Mouse (Mus musculus): ENCODE results near the gene Chst8. TPM values are rescaled to one million over a fixed set of nuclear protein-coding genes. Genes with fewer than 3 reads are reported as not detected.

The Chst8 gene
- polyA plus RNA-seq, 1 experiment from 2014 or later: 4.4 TPM

- H3K4me3 ChIP-seq: peak overlapping the region; percentile 87
- WGBS: under 1% methylated on average over 53 of the region's 74 CpGs
- peak; percentile 78 for ATAC-seq (ENCODE audit: borderline replicate concordance, extremely low read depth, low FRiP score, low TSS enrichment)
- H3K9me3 ChIP-seq: no peaks in the 10 kb centered on the region
- H3K27me3 ChIP-seq: peaks cover 6% of the 10 kb centered on the region; the same call in 1 of the 2 replicates
- H3K4me1 ChIP-seq: peaks cover 14% of the 10 kb centered on the region
- H3K36me3 ChIP-seq: no peaks in the 10 kb centered on the region
- peak overlapping the region; percentile 94 for H3K4me2 ChIP-seq
- H3K9ac ChIP-seq: peak overlapping the region; percentile 92
- peak overlapping the region; percentile 99 for H3K27ac ChIP-seq
Observed at GRCm38 (mm10) chr7:34655086-34655839, 157.2 kb downstream of the Chst8 start.

DNA sequence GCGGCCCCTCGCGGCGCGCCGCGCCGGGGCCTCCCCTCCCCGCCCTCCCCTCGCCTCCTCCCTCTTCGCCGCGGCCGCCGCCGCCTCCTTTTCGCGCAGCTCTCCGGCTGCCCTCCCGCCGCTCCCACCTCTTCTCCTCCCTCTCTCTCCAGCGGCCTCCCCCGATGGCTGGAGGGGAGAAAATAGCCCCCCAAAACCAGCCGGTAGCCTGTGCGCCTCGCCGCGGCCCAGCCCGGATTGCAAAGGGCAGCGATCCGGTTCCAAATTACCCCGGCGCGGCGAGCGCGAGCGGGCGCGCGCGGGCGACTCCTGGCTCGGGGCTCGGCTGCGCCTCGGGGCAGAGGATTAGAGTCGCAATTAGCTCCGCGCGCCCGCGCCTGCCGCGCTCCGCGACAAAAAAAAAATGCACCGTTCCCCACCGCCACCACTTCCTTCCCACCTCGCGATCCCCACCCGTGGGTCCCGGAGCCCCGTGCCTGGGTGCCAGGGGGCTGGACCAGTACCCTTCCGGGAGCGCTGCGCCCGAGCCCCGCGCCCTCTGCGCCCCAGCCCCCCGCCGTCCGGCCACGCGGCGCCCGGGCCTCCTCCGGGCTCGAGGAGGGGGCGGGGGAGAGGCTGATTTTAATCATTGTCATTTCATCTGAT is 157.9 kb downstream of the Chst8 start:
- Histone ChIP-seq H3K27me3 (peaks cover 6% of the 10 kb centered on the region; the same call in 1 of the 2 replicates), H3K4me2 (peak overlapping the region; percentile 94), H3K36me3 (peaks cover 5% of the 10 kb centered on the region; the same call in 1 of the 2 replicates), H3K9me3 (no peaks in the 10 kb centered on the region), H3K9ac (peak overlapping the region; percentile 92), H3K4me1 (peaks cover 14% of the 10 kb centered on the region), H3K4me3 (peak overlapping the region; percentile 87), H3K27ac (peak overlapping the region; percentile 99)
- WGBS: under 1% methylated on average over 53 of the region's 81 CpGs
- ATAC-seq (ENCODE audit: borderline replicate concordance, extremely low read depth, low FRiP score, low TSS enrichment): peak; percentile 49; the same call in 1 of the 2 replicates

- WGBS: under 1% methylated on average over 59 of the region's 64 CpGs
- Histone ChIP-seq H3K36me3 (peaks cover 12% of the 10 kb centered on the region), H3K27me3 (peaks cover 6% of the 10 kb centered on the region; the same call in 1 of the 2 replicates), H3K4me1 (peaks cover 14% of the 10 kb centered on the region), H3K9ac (peak overlapping the region; percentile 92), H3K4me2 (peak overlapping the region; percentile 94), H3K4me3 (peak overlapping the region; percentile 87), H3K27ac (peak overlapping the region; percentile 99), H3K9me3 (no peaks in the 10 kb centered on the region)
- peak; percentile 52 for ATAC-seq (ENCODE audit: borderline replicate concordance, extremely low read depth, low FRiP score, low TSS enrichment)
Observed at GRCm38 (mm10) chr7:34653731-34654440, 158.6 kb downstream of the Chst8 start.

- peaks cover 14% of the 10 kb centered on the region for H3K4me1 ChIP-seq
- ATAC-seq (ENCODE audit: borderline replicate concordance, extremely low read depth, low FRiP score, low TSS enrichment): no peak
- WGBS: 1% methylated on average over 48 of the region's 48 CpGs
- H3K9ac ChIP-seq: peak overlapping the region; percentile 92
- H3K9me3 ChIP-seq: no peaks in the 10 kb centered on the region
- H3K36me3 ChIP-seq: peaks cover 21% of the 10 kb centered on the region
- peak overlapping the region; percentile 87 for H3K4me3 ChIP-seq
- peaks cover 6% of the 10 kb centered on the region; the same call in 1 of the 2 replicates for H3K27me3 ChIP-seq
- H3K4me2 ChIP-seq: peak overlapping the region; percentile 94
- H3K27ac ChIP-seq: peak overlapping the region; percentile 99
Observed at GRCm38 (mm10) chr7:34652751-34653502, 159.6 kb downstream of the Chst8 start.

DNA sequence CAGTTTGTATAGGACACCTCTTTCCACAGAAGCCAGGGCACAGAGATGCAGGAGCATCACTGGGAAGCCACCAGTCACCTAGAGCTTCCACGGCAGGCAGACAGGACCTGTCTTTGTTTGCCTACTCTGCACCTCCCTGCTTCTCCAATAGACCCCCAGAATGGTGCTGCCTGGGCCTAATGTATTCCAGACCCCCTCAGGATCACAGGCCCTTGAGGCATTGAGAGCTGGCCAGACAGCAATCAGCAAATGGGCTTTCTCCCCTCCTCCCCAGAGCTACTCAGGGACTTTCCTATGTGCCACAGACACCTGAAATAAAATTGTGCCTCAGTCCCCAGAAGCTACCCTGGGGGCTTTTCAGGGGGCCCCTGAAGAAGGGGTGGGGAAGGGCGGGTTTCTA is 161.1 kb downstream of the Chst8 start:
- Histone ChIP-seq H3K27me3 (peaks cover 5% of the 10 kb centered on the region; the same call in 1 of the 2 replicates), H3K9me3 (no peaks in the 10 kb centered on the region), H3K27ac (no peak overlapping the region), H3K4me1 (peaks cover 24% of the 10 kb centered on the region), H3K4me2 (no peak overlapping the region), H3K9ac (no peak overlapping the region), H3K4me3 (no peak overlapping the region), H3K36me3 (peaks cover 26% of the 10 kb centered on the region)
- 82% methylated on average over 2 of the region's 2 CpGs for WGBS
- ATAC-seq (ENCODE audit: borderline replicate concordance, extremely low read depth, low FRiP score, low TSS enrichment): no peak

DNA sequence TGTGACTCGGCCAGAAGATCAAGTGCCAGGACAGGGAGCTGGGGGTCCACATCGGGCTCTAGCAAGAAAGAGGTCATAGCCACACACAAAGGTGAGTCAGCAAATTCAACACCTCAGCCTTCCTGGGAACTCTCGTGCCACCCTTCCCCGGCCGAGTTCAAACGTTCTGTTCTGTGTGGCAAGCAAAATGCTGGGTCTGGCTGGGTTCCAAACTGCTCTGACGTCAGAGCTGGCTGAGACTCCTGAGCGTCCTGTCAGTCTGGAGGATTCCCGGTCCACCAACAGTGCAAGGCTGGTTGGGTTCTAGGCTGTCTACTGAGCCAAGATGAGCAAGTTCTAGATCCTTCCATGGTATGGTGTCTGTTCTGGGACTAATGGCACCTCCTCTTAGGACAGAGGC is 165.5 kb downstream of the Chst8 start:
- Histone ChIP-seq H3K9me3 (no peaks in the 10 kb centered on the region), H3K4me3 (no peak overlapping the region), H3K27ac (no peak overlapping the region), H3K9ac (no peak overlapping the region), H3K4me2 (no peak overlapping the region), H3K4me1 (peaks cover 13% of the 10 kb centered on the region), H3K27me3 (no peaks in the 10 kb centered on the region), H3K36me3 (peaks cover 47% of the 10 kb centered on the region)
- no peak for ATAC-seq (ENCODE audit: borderline replicate concordance, extremely low read depth, low FRiP score, low TSS enrichment)
- WGBS: 32% methylated on average over 9 of the region's 9 CpGs

DNA sequence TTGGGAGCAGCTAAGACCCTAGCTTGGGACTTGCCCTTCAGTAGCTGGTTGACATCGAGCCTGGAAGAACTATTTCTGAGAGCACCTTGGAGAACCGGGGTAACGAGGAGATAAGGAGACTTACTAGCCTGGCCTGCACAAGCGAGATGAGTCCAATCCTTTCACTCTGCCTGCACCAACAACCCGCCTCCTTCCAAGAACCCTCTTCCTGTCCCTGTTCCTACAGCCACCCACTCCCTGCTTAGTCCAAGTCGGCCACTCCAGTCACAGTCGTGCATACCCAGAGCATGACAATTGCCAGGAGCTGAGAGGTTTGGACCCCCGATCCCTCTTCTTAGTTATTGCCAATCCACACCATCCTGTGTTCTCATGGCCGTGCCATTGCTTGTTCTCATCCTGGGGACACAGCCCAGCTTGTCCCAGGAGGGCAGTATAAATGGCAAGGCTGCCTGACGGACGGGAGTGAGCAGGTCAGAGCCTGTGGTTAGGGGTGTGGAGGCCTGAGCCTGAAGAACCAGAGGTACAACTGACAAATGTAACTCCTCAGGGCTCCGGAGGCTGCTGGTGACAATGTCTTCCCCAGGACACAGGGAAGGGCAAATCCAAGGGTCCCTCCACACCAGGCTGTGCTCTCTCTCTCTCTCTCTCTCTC is 166.2 kb downstream of the Chst8 start:
- H3K9me3 ChIP-seq: no peaks in the 10 kb centered on the region
- H3K4me2 ChIP-seq: no peak overlapping the region
- no peak overlapping the region for H3K4me3 ChIP-seq
- WGBS: 78% methylated on average over 12 of the region's 12 CpGs
- no peak overlapping the region for H3K9ac ChIP-seq
- no peaks in the 10 kb centered on the region for H3K27me3 ChIP-seq
- peaks cover 50% of the 10 kb centered on the region for H3K36me3 ChIP-seq
- no peak overlapping the region for H3K27ac ChIP-seq
- H3K4me1 ChIP-seq: peaks cover 9% of the 10 kb centered on the region; the same call in 1 of the 2 replicates
- no peak for ATAC-seq (ENCODE audit: borderline replicate concordance, extremely low read depth, low FRiP score, low TSS enrichment)

DNA sequence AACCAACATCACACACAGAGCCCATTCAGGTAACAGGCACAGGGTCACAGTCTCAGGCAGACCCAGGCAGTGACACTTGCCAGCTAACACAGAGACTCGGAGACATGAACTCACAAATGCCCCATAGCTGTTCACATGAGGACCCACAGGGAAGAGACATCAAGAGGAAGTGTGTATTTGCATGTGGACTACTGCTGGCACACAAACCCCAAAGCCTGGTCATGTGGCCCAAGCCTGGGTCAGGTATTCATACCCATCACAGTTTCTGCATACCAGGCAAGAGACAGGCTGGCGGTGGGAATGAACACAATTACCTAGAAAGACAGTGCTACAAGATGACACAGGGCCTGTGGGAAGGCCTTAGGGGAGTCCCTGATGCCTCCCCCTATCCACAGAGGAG is 166.9 kb downstream of the Chst8 start:
- H3K4me1 ChIP-seq: peaks cover 9% of the 10 kb centered on the region; the same call in 1 of the 2 replicates
- no peak overlapping the region for H3K4me3 ChIP-seq
- no peak overlapping the region for H3K9ac ChIP-seq
- no peaks in the 10 kb centered on the region for H3K27me3 ChIP-seq
- 90% methylated on average over 2 of the region's 2 CpGs for WGBS
- H3K27ac ChIP-seq: no peak overlapping the region
- no peak overlapping the region for H3K4me2 ChIP-seq
- ATAC-seq (ENCODE audit: borderline replicate concordance, extremely low read depth, low FRiP score, low TSS enrichment): no peak
- peaks cover 57% of the 10 kb centered on the region for H3K36me3 ChIP-seq
- H3K9me3 ChIP-seq: no peaks in the 10 kb centered on the region

DNA sequence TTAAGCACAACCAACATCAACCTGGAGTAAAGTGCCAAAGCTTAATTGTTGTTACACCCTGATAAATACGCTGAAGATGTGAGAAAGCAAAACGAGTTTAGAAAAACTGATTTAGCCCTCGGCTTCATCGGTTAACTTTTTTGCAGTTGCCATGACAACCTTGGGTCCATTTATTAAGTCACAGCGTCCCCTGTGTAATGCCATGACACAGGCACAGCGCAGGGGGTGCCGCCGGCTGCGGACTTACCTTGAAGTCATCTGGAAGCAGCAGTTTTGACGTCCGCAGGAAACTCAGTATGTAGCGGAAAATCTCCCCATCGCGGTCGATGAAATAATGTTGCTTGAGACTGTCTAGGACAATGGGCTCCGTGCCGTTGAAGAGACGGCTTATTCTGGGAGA is 167.9 kb downstream of the Chst8 start:
- 86% methylated on average over 18 of the region's 18 CpGs for WGBS
- Histone ChIP-seq H3K27me3 (no peaks in the 10 kb centered on the region), H3K36me3 (peaks cover 62% of the 10 kb centered on the region), H3K4me2 (no peak overlapping the region), H3K4me3 (no peak overlapping the region), H3K27ac (no peak overlapping the region), H3K9ac (no peak overlapping the region), H3K4me1 (peaks cover 9% of the 10 kb centered on the region; the same call in 1 of the 2 replicates), H3K9me3 (no peaks in the 10 kb centered on the region)
- no peak for ATAC-seq (ENCODE audit: borderline replicate concordance, extremely low read depth, low FRiP score, low TSS enrichment)

GRCm38 (mm10) chr7:34643329-34643728 is 169.2 kb downstream of the Chst8 start:
- 74% methylated on average over 6 of the region's 6 CpGs for WGBS
- Histone ChIP-seq H3K4me3 (no peak overlapping the region), H3K36me3 (peaks cover 57% of the 10 kb centered on the region), H3K27ac (no peak overlapping the region), H3K27me3 (no peaks in the 10 kb centered on the region), H3K9ac (no peak overlapping the region), H3K4me1 (peaks cover 9% of the 10 kb centered on the region; the same call in 1 of the 2 replicates), H3K9me3 (no peaks in the 10 kb centered on the region), H3K4me2 (no peak overlapping the region)
- no peak for ATAC-seq (ENCODE audit: borderline replicate concordance, extremely low read depth, low FRiP score, low TSS enrichment)

DNA sequence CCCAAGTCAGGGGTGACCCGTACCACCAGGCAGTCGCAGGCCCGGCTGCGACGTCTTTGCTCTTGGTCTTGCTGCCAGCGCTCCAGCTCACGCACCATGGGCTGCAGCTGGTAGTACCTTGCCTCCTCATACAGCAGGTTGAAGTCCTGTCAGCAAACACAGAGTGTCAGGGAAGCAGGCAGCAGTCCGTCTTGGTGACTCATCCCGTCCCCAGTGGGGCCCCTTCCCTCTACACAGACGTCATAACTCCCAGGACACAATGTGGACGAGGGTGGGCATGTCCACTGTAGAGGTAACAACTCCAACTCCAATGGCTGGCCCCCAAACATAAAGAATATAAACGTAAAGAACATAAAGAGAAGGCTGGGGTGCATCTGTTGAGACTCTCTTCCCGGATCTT is 170.5 kb downstream of the Chst8 start:
- H3K36me3 ChIP-seq: peaks cover 48% of the 10 kb centered on the region
- H3K4me1 ChIP-seq: peaks cover 2% of the 10 kb centered on the region; the same call in 1 of the 2 replicates
- H3K9ac ChIP-seq: no peak overlapping the region
- no peak overlapping the region for H3K4me2 ChIP-seq
- ATAC-seq (ENCODE audit: borderline replicate concordance, extremely low read depth, low FRiP score, low TSS enrichment): no peak
- H3K4me3 ChIP-seq: no peak overlapping the region
- H3K27me3 ChIP-seq: no peaks in the 10 kb centered on the region
- no peaks in the 10 kb centered on the region for H3K9me3 ChIP-seq
- WGBS: 76% methylated on average over 13 of the region's 13 CpGs
- no peak overlapping the region for H3K27ac ChIP-seq
